Mouse (Mus musculus) lung, postnatal 10 days (tissue): Measurements from ENCODE around the gene Parvg.
"Not testable (repeated sequence)": the region's sequence is repeated elsewhere in the genome, so short reads cannot be mapped to it uniquely, and the experiment has no call there.

Experiments
- DNase-seq: peaks from one replicate; pipeline ENCODE4 v3.0.0; 2021

The Parvg gene

DNA sequence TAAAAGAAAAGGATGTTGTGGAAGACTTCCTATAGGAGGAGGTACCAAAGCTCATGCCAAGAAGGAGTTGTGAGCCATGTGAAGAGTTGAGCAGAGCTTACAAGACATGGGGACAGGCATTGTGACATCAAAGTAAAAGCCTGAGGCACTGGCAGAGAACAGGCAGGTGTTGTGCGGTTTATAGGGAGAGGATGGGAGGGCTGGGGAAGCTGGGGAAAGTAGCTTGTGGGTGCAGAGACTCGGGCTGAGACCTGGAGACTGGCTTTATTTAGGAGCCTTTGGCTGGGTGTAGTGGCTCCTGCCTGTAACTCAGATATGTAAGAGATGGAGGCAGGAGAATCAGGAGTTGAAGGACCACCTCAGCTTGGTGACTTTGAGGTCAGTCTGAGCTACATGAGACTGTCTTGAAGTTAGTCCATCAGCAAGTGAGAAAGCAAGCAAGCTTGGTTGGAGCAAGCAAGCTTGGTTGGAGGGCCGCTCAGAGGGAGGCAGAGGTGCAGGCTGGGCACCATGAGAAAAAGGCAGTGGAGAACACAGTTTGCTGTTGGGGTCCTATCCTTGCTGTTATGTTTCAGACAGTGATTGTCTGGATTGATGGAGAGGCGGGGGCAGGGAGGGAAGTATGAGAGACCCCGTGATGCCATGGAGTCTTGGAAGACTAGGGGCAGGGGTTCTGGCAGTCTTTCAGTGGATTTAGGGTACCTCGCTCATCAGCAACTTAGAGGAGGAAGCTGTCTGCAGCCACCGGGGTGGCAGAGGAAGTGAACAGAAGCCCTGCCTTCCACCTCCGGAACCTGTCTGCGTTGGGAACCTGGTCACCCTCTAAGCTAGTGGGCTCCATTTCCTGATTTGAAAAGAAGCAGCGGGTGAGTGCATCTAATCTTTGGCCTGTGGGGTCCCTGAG is at the start of gene Parvg:
TSS of gene Parvg (plus strand) at position 61 of the 904 bp plus-strand sequence.
- no peak for DNase-seq

DNA sequence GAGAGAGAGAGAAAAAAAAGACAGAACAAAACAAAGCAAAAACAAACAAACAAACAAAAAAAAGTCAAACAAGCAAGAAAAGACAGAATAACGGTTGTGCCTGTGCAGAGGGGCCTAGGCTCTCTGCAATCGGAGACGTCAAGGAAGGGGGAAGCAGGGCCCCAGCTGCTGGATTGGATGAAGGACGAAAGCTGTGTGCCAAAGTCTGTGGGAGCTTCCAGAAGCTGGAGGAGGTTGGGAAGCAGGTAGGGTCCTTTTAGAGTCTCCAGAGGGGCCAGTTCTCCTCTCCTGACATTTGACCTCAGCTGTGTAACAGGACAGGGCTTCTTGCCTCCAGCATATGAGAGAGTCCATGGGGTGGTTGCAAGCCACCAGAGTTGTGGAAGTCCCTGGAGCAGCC is 47.8 kb upstream of the Parvg start:
- no peak for DNase-seq

DNA sequence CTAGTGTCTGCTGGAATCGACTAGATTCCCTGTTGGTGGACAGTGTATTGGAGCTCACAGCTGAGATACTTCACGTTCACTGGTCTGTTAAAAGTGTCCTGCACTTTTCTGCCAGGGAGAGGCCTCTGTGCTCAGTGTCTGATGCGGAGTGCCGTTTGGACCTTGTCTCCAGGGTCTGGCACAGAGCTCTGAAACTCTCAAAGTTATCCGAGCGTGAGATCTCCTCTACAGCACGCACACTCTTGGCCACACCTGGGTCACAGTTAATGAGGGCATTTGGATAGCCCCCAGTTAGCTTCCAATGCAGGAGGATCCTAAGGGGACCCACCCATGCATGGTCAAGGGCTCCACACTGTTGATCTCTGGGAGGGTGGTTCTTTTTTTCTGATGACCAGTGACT is 45.7 kb upstream of the Parvg start:
- DNase-seq: no peak

DNA sequence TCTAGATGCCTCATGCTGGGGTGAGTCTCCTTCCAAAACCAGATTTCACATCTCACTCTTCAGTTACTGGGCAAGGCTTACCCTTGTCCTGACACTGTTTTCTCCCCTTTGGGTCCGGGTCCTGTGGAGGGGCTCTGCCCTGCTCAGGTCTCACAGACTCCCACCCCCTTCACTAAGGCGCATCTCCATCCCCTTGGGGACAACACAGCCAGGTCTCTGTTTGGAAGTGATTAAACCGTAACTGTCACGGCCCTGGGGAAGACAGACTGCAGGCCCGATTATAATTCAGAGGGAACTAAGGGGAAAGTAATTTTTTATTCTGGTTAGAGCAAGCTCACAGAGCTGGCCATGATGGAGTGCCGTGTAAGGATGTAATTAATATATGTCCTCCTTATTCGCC is 45.2 kb upstream of the Parvg start:
- no peak for DNase-seq

DNA sequence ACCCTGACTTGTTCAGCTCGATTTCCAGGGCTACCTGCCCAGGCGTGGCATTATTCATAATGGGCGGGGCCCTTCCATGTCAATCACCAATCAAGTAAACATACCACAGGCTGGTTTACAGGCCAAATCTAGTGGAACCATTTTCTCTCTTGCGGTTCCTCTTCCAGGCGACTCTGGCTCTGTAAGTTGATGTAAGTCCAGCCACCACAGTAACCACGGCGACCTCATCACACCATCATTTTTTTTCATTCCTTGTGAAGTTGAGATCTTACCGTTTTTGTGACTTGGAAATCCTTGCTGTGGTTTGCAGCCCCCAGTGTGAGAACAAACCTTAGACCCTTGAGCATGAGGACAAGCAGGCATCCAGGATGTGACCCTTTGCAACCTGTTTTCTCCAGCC is 43.5 kb upstream of the Parvg start:
- no peak for DNase-seq

DNA sequence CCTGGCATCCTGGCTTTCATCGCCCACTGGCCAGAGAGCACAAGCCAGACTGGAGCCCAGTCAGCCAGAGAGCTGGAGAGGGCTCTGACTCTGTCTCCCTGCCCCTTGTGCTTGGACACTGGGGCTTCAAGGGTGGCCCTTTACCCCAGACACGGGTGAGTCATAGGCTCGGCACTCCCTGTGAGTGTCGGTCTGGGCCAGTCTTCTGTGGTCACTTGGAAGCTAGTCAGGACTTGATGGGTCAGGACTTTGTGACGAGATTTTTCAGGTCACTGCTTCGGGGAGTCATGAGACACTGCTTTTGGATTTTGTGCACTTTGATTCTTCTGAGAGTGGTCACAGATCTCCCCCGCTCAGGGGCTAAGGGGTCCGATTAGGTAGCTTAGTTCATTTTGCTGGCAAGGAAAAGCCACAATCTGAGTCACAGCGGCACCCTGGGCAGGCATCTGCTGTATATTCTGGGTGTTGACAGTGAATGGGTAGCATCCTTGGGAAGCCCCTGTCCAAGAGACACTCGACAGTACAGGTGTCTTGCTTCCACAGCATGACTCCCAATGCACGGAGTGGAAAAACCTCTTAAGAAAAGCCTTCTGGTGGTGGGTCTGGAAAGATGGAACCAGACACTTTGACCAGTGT is 43.0 kb upstream of the Parvg start:
- no peak for DNase-seq

DNA sequence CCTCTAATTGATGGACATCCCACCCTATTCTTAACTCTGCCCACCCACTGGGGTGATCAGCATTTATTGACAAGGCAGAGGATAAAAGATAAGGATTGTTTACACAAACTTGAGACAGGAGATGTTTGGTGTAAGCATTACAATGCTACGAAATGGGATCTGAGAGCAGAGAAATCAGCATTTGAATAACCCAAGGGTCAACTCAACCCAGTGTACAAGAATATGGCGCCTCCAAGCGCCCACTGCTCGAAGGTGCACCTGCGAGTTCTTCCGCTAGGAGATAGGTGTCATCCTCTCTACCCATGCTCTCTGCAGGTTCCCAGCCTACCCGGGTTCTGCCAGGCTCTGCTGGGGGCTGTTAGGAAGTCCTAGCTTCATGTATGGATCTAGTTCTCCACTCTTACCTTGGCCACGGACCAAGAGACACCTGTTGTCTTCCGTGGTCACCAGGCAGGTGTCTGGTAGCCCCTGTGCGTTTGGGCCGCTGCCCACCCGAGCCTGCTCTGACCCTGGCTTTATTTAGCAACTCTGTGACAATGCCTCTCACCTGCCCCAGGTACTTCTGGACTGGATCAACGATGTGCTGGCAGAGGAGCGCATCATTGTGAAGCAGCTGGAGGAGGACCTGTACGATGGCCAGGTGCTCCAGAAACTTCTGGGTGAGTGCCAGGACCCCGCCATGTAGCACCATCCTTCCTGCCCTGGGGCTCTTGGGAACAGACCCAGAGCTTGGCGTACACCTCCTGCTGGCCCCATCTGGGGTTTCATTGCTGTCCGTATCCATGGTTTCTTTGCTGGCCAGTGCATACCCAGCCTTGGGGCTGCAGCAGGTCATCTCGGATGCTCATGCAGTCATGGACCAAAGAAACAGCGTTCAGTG is 41.4 kb upstream of the Parvg start:
- DNase-seq: no peak

DNA sequence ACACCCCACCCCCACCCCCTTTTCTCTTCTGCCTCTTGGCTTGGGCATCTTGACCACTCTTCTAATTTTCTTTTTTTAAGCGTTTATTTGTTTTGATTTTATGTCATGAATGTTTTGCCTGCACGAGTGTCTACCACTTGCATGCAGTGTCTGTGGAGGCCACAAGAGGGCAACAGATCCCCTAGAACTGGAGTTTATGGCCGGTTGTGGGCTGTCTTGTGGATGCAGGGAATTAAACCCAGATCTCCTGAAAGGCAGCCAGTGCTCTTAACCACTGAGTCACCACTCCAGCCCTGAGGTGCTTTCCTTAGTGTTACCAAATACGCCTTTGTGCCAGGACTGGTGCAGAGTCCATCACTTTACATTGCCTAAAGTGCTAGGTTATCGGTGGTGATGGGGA is 39.8 kb upstream of the Parvg start:
- peak; percentile 54 for DNase-seq

DNA sequence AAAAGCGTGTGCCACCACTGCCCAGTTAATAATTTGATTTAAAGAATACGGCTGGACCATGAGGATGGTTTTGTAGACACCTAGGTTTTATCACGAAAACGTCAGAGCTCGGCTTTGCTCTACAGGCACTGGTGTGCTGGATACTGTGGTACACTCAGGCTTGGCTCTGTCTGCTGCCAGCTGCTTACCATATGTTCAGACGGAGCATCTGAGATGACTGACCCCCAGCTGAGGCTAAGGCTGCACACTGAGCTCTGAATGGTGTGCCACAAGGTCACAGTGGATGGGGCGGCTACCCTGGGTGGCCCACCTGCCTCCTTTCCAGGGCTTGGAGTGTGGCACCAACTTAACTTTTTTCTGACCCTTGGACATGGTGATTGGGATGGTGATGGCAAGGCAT is 38.4 kb upstream of the Parvg start:
- no peak for DNase-seq

DNA sequence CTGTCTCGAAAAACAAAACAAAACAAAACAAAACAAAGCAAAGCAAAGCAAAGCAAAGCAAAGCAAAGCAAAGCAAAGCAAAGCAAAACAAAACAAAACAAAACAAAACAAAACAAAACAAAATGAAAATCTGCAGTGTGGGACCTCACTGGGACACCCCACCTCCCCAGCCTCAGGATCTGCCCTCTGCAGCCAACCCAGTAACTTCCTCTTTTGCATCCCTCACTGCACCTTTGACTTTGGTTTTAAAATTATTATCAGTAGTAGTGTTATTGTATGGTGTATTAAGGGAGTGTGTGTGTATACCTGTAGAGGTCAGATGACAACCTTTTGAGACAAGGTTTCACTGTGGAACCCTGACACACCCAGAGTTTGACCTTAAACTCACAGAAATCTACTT is 34.9 kb upstream of the Parvg start:
- not testable (repeated sequence) for DNase-seq

DNA sequence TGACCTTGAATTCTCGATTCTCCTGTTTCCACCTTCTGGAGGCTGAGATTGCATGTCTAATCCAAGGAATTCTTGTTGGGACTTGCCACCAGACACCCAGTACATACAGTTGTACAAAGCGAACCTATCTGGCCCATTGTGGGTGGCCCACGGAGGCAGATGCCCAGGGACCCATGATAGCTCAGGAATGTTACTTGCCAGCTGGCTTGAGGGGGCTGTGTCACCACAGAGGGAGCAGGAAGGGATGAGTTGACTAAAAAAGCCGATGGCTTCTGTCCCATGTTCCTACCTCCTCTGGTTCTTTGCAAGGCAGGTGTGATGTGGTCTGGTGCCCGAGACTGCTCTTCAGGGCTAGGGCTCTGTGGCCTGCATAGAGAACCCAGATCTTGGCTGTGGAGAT is 32.7 kb upstream of the Parvg start:
- no peak for DNase-seq

DNA sequence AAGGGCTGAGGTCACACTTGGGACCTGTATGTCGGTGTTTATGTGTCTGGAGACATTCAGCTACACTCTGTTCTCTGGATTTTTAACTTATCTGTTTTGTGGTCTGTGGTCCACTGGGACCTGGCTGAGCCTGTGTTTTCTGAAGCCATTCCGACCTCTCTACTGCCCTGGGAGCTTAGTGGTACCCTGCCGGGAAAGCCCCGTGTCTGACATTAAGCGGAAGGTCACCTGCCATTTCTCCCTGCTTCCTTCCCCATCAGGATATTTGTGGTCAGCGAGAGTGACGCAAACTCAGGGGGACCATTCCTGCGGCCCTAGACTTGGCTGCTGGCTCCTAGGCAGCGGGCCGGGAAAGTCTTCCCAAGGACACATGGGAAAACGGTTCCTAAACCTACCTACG is 30.2 kb upstream of the Parvg start:
- no peak for DNase-seq

DNA sequence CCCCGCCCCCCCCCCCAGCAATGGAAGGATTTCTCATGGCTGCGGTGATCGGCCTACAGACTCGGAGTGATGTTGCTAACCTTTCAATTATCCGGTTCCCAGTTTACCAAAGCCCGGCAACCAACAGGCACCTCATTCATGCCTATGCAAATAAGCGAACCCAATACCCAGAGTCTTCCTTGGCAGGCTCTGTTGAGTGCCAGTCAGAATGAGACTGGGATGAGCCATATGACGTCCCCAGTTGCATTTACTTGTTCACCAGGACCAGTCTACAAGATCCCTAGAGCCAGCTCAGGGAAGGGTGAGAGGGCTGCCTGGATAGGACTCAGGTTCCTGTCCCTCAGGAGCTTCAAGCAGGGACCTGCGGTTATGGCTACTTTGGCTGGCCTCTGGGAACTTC is 29.4 kb upstream of the Parvg start:
- DNase-seq: no peak

DNA sequence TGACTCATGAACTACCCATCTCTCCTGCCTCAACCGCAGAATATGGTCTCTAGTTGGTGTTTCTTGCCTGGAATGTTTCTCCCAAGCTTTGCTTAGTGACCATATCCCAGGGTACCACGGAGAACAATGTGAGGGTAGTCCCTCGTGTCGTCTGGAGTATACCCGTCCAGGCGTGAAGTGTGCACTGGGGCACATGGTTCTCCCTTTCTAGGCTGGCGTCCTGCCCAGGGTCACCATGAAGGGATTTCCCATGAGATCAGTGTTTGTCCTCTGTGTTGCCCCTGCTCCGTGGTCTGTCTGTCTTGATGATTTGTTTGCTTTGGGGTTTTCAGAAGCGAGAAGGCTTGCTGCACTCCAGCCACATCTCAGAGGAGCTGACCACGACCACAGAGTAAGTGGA is 28.6 kb upstream of the Parvg start:
- DNase-seq: no peak

DNA sequence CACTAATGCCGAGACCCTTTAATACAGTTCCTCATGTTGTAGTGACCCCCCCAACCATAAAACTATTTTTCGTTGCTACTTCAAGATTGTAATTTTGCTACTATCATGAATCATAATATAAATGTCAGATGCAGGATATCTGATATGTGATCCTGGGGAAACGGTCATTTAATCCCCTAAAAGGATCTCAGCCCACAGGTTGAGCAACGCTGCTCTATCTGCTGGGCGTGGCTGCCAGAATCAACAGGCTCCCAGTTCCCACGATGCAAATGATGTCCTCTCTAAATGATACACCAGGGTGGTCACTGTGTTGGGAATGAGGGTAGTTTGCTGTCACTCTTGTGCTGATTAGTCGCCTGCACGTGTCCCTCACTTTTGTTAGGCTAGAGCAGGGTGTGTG is 26.4 kb upstream of the Parvg start:
- no peak for DNase-seq

DNA sequence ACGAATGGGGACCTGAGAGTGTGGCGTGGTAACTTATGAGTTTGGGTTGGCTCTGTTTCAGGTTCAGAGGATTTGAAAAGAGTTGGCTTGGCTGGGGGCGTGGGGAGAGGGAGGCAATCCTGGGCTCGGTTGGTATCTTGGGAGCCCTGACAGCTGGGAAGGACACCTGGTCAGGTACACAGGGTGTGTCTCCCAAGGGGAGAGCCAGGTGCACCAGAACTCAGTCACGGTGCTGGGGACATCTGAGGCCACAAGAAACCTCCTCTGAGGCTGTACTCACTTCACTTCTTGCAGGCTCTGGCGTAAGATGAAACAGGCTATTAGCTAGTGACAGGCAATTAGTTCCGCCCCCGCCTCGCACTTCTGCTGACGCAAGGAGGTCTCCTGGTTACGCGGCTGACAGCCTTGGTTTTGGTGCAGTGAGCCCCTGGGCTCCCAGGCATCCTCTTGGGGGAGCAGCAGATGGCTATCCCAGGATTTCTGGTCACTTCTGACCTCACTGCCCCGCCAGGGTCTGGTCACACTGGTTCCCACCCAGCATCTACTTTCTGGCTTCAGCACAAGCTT is 24.9 kb upstream of the Parvg start:
- peak; percentile 61 for DNase-seq

DNA sequence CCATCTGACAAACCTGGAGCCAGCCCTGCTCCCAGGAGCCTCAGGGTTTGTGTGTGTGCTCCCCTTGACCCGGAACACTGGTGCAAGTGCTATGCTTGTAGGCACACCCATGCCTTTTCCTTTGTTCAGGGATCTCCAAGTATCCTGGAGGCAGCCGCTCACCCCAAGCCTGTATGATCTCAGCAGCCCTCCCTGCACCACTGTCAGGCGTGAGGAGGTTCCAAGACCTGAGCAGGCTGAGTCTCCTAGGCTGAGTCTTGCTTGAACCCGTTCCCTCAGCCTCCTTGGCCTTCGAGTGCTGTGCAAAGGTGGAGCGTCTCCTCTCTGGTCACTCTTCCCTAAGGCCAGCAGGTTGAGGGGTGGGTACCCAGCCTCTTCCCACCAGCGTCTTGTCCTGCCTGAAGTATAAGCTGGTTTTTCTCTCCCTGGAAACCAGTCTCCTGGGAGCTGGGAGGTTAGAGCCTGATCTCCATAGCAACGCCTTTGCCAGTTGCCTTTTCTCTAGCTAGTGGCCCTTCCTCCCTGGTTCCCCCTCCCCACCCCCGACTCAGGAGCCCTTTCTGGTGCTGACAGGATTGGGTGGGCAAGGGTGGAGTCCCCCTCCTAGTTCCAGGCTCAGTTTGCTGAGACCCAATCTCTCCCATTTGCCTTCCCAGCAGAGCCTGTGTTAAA is 24.0 kb upstream of the Parvg start:
- no peak for DNase-seq

DNA sequence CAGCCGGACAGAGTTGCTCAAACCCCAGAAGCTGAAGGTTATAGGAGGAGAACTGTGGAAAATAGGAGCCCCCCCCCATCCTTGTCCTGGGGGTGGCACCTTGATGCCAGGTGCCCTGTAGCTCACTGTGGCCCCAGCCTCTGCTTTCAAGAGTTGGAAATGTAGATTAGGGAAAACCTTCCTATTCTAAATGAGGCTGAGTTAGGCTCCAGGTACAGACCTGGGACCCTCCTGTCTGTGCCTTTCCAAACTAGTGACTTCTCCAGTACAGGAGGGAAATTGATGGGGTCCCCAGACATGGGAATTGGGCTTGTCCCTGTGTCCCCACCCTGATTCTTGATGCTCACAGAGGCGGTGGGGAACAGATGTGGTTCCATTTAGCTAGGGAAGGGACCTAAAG is 23.2 kb upstream of the Parvg start:
- no peak for DNase-seq

DNA sequence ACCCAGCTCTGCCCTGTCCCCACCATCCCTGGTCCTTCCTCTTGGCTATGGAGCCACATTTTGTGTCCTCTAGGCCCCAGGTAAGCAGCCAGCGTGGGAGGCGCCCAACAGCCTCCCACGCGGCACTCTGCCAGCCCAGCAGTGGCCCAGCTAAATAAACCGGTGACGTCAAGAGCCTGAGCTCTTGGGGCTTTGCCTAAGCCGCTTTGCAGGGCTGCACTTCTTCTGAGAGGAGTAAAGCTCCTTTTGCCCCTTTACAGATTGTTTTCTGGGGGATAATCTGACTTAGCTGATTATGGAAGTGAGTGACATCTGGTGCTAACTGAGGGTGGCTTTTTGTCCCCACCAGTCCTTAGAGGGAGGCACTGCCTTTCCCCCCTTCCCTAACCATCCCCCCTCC is 22.8 kb upstream of the Parvg start:
- peak; percentile 68 for DNase-seq

DNA sequence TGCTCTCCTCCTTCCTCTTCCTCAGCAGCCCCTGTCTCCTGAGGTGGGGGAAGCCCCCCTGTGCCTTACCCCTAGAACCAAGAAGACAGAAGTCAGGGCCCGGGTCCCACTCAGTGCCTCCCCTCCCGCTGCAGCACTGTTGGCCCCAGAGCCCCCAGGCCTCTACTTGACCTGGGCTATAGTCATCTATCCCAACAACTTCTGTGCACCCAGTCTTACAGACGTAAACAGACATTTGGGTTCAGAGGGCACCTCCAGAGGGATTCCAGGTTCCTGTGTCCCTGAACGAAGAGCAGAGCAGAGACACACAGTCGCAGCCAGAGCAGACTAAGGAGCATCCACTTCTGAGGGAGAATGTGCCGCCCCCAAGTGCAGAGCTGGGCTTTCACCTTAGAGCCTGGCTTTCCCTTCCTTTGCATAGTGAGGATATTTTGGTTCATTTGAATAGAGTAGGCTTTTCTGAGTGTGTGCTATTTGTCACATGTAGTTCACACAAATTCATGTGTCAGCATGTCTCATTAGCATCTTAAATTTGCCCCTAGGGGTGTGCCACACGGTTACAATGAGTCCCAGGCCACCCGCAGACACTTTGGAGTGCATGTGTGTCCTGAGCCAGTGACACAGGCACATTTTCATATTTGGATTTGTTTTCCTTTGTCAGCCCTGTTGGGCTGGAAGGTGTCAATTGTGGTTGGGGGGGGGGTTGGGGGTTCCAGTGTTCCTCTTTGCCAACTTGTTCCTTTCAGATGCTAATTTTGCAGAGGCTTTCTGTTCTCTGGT is 22.0 kb upstream of the Parvg start:
- no peak for DNase-seq

DNA sequence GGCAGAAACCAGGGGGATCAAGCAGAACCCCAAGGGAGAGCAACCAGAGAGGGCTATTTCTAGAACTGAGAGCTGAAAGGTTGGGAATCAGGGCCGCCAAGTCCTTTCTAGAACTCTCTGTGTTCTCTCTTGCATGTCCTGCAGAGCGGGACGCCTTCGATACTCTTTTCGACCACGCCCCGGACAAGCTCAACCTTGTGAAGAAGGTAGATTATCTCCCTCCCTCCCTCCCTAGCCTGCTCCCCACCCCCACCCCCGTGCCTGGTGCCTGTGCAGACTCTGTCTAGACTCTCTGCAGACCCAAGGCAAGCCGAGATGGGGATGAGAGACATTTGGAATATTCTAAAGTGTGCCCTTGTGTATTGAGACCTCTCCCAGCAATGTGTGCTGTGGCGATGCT is 20.6 kb upstream of the Parvg start:
- no peak for DNase-seq

DNA sequence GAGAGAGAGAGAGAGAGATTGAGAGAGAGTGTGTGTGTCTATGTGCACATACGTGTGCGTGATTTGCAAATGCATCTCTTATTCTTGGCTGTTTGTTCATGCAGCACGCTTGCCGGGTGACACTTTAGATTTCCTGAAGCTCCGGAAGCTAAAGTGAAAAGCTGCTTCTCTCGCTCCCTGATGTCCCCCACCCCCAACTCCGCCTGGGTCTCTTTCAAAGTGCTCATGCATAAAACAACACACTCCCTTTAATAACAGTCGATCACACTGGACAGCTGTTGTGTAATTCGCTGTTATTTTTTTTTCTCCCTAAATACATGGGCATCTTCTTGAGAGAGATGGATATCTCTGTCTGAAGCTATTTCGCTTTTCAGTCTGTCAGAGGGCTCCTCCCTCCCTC is 18.5 kb upstream of the Parvg start:
- DNase-seq: no peak
